Mouse (Mus musculus) gonadal fat pad, adult 2 months (tissue): ENCODE data around the gene Ccdc40. TPM values are rescaled to one million over a fixed set of nuclear protein-coding genes. Genes with fewer than 3 reads are reported as not detected.
"Not testable (repeated sequence)": the region's sequence is repeated elsewhere in the genome, so short reads cannot be mapped to it uniquely, and the experiment has no call there.

Experiments used
- DNase-seq: peaks from one replicate; pipeline ENCODE4 v3.0.0-alpha.2; 2012; ENCODE audit warnings: low read depth
- polyA plus RNA-seq: library from polyadenylated mRNA; depleted of rRNA; stranded (reverse); fragments of >200 nt; gene quantifications from 2 replicates; pipeline ENCODE4 v1.2.3, GENCODE M21; 2012

Ccdc40 gene
- polyA plus RNA-seq, 1 experiment: 2.0 TPM

DNA sequence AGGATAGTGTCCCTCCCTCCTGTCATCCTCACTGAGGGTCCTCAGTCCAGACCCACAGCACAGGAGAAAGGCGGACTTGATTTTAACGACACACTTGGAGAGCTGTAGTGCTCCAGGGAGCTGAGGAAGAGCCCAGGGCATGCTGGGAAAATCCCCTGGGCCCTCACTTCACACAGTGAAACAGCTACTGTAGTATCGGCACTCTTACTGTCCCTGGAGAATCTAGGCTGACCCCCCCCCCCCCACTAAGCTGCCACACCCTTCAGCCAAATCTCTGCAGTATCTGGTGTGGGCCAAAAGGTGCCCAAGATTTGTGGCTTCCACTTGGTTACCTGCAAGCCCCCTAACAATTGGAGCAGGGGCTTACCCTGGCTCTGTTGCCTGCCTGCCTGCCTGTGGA is 8.6 kb downstream of the Ccdc40 start:
- DNase-seq: no peak

DNA sequence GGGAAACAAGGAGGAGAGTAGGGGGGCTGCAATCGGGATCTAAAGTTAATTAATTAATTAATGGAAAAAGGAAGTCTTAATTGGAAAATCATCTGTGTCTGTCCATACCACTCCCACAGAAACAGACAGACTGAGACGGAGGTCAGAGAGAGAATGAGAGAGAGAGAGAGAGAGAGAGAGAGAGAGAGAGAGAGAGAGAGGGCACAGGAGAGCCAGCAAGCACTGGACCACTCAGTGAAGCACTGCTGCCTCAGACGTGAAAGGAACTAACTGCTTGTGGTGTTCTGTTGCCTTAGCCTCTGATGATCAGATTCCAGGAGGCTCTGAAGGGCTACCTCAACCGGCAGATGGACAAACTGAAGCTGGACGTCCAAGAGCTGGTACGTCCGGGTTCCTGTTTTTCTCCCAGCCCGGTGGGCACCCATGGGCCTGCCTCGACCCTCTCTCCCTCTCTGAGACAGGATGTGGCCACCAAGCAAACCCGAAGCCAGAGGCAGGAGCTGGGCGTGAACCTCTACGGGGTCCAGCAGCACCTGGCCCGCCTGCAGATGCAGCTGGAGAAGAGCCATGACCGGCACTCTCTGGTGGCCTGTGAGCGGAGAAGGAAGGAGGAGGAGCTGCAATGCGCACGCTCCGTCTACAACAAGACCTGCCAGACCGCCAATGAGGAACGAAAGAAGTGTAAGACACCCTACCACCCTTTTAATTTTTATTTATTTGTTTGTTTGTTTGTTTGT is 9.4 kb downstream of the Ccdc40 start:
- no peak for DNase-seq

DNA sequence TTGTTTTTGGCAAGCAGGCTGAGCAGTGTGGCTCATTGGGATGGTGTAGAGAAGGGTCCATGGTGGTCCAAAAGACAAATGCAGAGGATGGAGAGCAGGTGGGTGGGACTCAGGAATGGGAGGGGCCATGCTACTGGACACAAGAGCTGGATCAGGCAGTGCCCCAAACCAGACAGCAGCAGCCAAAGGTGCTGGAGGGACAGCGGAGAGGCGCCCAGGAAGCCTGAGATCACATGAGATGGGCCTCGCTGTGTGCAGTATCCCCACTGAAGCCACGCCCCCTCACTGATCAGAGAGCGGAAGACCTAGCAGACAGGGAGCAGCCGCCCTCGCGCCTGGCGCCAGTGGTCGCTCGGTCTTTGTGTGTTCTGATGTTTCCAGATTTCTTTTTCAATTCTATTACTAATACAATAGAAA is 9.9 kb downstream of the Ccdc40 start:
- no peak for DNase-seq

DNA sequence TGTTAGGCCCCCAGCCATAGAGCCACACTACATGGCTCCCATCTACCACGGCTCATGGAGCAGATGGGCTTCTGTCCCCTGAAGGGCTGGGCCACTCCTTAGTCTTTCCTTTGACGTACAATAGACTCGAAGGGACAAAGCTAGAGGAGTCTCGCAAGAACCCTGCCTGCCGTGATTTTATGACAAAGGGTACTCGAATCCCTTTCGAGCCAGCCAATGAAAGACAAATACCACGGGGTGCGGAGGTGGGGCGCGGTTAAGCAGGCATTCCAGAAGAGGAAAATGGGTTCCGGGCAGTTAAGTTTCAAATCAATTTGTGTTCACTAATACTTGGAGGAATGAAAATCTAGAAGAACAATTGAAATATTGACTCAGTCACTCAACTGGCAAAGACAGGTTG is 11.1 kb downstream of the Ccdc40 start:
- no peak for DNase-seq

DNA sequence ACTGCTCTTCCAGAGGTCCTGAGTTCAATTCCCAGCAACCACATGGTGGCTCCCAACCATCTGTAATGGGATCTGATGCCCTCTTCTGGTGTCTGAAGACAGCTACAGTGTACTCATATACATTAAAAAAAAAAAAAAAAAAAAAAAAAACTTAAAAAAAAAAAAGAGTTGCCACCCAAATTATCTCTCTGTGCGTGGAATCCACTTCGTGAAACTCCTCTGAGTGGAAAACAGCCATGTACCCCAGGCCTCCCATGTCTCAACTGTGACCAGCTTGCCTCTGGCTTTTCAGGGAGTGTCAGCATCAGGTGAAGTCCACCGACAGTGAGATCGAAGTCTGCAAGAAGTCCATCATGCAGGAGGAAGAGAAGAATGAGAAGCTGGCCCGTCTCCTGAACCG is 17.2 kb downstream of the Ccdc40 start:
- not testable (repeated sequence) for DNase-seq

DNA sequence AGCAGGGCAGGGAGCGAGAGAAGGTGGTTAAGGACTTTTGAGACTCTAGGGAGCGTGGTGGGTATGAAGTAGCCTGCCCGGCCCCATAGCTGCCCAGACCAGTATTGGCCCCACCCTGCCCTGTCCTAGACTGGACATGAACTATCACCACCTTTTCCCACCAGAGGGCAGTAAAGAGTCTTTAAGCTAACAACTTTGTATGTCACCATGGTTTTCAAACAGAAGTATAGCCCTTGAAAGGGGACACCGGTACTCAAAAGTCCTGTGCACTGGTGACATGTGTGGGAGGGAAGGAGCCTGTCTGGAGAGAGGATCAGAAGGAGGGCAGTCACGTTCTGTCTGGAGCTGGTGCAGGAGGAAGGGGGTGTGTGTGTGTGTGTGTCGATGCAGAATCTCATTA is 20.6 kb downstream of the Ccdc40 start:
- no peak for DNase-seq

DNA sequence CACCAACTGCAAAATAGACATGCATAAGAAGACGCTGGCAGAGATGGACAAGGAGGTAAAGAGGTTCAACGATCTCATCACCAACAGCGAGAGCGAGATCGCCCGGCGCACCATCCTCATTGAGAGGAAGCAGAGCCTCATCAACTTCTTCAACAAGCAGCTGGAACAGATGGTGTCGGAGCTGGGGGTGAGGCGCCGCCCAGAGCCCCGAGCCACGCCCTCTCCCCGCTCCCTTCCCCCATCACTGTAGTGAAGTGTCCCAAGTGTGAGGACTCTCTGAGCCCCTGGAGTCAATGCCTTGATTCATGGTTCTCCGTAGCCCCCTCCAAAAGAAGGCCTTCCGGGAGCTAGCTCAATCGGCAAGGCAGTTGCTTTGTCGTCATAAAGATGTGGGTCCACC is 22.6 kb downstream of the Ccdc40 start:
- no peak for DNase-seq

DNA sequence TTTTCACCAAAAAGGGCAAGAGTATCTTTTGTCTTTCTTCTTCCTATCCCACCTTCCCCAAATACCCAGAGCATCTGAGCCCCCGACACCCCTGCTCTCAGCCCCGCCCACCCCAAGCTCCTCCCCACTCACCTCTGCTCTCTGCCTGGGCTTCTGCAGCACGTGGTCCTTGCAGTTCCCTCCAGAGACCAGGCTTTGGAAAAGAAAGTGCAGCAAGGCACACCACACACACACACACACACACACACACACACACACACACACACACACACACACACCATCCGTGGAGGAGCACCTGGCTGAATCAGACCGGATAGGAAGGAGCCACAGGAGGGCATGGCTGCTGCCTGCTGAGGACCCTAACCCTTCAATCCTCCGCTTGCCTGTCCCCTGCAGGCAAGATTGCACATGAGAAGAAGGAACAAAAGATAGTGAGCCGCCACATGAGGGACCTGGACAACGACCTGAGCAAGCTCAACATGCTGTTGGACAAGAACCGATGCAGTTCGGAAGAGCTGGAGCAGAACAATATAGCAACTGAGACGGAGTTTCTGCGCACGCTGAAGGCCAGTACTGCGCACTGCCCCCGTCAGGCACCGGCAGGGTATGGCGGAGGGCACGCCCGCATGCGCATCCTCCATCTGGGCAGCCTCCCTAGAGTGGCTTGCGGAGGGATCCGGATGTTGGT is 24.6 kb downstream of the Ccdc40 start:
- no peak for DNase-seq

DNA sequence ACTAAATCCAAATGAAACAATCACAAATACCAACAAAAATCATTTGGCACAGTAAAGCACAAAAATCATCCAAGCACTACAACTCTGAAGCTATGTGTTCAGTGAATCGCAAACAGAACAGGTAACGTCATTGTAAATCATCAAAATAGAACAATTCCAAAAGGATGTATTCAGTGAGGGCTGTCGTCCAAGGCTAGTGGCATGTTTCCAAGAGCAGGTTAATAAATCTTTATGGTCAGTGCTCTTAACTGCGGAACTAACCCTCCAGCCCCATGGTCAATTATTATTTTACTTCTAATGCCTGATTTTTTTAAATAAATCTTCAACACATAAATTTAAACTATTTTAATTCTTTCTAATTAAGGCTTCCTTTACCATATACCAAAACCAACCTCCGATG is 28.2 kb downstream of the Ccdc40 start:
- DNase-seq: not testable (repeated sequence)

DNA sequence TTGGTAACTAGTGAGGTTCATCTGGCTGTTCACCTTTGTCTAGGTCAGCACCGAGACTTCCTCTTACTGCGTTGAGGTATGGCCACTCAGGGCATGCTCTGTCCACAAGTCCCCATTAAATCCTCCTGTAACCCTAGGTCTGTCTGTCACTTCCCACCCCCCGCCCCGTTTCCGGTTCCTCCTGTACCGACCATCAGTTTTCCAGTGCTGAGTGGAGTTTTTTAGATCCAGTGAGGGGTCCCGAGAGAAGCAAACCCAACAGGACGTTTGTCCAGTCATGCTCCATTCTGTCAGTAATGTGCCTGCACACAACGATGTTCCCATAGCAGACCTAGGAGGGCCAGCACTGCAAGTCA is 29.8 kb downstream of the Ccdc40 start:
- no peak for DNase-seq

DNA sequence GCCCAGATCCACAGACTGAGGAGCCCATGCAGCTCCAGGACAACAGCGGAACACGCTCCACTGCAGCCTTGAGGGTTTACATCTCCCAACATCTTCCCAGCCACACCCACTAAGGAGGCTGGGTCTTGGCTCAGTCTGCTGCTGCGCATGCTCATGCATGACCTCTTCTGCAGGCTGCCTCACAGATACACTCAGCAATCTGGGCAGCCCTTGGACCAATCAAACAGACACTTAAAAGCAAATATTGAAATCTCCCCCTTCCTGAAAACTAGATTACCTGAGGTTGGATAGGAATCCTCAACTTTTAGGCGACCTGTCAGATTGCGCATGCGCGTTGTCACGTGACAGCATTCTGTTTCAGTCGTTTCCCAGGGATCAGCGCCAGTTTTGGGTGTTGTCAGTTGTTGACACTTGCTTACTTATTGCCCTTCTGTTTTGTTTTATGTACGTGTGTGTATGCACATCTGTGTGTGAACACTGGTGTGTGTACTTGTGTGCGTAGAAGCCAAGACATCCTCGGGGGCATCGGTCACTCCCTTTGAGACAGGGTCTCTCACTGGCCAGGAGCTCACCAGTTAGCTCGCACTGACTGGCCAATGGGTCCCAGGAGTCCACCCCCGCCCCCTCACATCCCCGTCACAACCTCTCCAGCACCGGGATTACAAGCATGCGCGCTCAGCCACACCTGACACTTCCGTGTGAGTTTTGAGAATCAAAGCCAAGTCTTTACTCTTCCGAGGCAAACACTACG is 30.4 kb downstream of the Ccdc40 start:
- DNase-seq: no peak

DNA sequence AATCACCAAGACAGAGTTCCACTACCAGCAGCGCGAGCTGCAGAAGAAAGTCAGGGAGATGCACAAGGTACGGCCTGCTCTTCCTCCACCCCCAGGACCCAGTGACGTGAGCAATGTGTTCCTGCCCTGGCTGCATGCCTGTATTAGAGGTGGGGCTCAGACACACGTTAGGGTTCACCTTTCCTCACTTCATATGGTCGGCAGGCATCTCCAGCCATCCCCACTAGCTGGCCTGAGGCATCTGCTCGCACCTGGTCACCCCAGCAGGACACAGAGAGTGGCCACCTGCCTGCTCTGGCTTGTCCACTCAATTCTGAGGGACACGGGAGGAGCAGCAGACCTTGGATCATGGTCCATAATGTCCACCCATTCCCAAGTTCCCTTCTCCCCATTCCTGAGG is 31.6 kb downstream of the Ccdc40 start:
- no peak for DNase-seq

DNA sequence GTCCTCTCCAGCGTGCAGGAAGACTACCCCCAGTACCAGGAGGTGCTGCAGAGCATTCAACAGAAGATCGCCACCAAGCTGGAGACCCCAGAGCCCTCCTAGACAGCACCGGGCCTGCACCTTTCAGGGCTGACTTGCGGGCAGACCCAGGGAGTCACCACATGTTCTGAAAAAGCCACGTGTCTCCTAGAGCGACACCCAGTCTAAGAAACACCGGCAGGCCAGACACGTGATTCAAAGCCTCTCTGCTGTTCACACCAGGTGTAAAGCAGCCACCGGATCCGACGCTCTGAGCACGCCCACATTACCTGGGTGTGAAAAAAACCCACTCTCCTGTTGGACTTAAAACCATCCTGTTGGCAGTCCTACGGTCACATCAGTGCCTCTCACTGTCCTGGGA is 36.0 kb downstream of the Ccdc40 start:
- DNase-seq: no peak

DNA sequence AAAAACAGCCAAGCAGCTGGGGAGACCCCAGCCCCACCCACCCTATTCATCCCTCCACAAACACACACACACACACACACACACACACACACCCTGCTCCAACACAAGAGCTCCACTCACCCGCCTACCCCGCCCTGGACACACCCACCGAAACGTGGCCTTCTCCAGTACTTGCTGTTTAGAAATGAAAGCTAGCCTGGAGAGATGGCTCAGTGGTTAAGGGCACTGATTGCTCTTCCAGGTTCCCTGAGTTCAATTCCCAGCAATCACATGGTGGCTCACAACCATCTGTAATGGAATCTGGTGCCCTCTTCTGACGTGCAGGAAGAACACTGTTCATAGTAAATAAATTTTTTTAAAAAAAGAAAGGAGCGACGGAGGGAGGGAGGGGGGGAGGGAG is 37.4 kb downstream of the Ccdc40 start:
- no peak for DNase-seq

DNA sequence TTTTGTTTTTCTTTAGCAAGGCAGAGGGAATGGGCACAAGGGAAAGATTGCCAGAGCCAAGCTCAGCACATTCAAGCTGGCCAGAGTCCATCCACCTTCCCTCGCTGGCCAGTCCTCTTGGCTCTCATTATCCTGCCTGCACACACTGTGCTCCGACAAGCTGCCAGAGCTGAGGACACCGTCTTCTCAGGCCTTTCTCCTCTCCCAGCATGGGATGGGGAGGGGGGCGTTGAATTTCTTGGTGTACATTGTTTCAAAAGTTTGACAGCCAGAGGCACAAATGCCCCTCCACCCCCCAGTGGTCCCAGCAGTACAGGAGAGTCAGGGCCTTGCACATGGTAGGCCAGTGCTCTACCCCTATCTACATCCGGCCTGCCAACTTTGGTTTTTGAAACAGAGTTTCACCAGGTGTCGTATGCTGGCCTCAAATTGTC is 38.9 kb downstream of the Ccdc40 start:
- DNase-seq: no peak

DNA sequence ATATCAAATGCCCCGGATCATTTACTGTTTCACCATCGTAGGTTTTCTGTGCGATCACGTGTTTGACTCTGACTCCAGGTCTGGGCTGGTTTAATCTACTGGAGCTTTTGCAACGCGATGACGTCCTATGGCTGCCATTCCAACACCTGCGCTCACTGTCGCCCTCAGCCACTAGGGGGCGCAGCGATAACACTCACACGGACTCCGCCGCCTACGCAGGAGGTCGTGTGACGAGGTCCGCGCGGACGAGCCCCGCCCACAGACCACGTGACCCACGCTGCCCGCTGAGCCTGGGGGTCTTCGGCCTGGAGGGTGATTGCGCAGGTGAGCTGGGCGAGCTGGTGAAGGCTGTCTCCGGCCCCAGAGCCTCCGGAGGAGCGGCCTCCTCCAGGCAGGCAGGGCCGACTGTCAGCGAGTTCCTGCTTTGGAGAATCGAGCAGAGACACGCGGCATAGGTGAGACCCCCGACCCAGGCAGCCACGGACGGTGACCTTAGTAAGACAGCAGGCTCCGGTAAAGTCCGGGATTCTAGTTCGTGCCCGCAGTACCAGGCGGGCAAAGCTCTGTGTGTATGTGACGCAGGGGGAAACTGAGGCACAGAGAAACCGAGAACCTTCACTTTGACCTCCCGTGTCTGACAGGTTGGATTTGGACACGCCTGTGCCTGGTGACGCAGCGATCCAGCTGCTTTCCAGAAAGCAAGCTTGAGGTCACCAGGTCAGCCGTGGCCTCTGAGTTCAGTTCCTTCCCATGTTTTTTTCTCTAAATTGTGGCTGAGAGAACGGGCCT is 39.6 kb downstream of the Ccdc40 start, which contains the start of gene Gaa:
Gaa (plus strand) TSS at position 120 of the 789 bp plus-strand sequence.
- peak; percentile 74 for DNase-seq

DNA sequence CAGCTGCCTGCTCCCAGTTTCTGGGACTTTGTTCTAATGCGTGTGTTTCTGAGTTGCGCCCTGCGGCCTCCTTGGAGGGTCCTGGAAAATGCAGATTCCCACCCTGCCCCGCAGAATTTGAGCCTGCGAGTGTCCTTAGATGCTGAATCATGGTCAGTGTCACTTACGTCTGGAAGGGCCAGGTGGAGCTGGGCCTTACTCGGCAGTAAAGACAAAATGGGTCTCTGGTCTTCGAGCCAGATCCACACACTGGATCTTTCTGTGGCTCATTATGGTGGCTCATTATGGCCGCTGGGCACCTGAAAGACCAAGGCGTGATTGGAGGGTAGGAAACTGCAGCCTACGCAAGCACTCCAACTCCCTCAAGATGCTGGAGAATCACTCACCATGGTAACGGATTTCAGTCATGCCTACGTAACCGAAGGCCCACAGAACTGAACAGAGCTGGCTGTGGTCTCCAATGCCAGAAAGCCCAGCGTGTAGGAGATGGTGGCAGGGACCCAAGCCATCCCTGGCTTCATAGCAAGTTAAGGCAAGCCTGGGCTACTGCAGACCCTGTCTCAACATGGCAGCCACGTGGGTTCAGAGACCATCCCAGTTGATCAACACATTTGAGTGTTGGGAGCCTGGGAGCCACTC is 40.3 kb downstream of the Ccdc40 start:
- no peak for DNase-seq

DNA sequence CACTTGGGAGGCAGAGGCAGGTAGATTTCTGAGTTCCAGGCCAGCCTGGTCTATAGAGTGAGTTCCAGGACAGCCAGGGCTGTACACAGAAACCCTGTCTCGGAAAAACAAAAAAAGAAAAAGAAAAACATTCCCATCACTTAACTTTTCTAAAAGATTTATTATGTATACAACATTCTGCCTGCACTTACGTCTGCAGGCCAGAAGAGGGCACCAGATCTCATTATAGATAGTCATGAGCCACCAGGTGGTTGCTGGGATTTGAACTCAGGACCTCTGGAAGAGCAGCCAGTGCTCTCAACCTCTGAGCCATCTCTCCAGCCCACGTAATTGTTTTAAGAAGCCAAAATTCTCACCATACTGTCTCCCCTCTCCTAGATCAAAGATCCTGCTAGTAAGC is 44.1 kb downstream of the Ccdc40 start:
- DNase-seq: not testable (repeated sequence)

DNA sequence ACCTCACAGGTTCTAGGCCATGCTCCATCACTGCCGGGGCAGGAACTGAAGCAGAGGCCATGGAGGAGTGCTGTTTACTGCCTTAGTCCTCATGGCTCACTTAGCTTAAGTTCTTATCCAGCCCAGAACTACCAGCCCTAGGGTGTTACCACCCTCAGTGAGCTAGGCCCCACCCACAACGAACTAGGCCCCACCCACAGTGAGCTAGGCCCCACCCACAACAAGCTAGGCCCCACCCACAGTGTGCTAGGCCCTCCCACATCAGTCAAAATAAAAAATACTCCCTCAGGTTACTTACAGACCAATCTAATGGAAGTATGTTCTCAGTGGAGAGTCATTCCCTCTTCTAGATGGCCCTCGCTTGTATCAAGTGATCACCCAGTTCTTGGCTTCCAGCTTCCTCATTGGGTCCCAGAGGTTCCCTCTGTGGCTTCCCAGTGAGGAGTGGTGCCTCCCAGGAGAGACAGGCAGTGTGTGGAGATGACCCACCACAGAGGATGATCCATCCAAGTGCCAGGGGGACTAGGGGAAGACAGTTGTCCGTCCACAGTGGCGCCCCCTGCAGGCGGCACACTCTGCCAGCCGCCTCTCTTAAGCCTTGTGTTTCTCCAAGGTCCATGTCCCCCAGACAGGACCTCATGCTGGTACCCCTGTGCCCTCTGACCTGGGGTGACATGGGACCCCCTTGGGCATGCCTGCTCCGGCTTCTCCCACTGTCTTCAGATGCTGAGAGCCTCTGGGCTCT is 45.0 kb downstream of the Ccdc40 start:
- DNase-seq: no peak

DNA sequence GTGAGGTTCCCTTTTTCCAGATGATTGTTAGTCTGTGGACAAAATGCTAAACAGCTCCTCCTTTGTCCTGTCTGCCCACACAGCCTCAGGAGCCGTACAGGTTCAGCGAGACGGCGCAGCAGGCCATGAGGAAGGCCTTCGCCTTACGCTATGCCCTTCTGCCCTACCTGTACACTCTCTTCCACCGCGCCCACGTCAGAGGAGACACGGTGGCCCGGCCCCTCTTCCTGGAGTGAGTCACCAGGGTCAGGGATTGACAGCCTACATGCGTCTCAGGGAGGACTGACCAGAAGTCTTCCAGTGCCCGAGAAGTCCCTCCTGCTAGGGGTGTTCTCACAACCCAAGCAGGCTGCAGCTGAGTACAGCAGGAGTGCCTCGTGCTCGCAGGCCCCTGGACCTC is 52.7 kb downstream of the Ccdc40 start:
- no peak for DNase-seq
